Mouse (Mus musculus): ENCODE measurements around the gene Lin54.

DNA sequence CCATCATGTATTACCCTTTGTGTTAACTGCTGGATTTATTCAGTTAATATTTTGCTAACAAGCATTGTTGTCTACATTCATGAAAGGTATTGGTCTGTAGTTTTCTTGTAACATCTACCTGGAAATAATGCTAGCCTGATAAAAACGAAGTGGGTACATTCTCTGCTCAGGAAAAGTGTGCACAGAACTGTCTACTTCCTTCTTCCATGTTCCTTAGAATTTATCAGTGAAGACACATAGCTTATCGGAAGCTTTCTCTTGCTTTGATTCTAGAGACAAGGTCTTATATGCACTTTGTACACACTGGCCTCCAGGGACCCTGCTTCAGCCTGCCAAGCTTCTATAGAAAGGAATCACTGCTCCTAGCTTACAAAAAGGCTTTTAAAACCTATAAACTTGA, 11.1 kb downstream of the Lin54 start:
- TF ChIP-seq POLR2A (IDR thresholded peaks at IDR 0.05; ENCODE audit: insufficient read depth, low read depth, low read length): no peak
- no peak for TF ChIP-seq CTCF (IDR thresholded peaks at IDR 0.05; ENCODE audit: insufficient read depth, low read depth, low read length)
